Mouse (Mus musculus) left cerebral cortex, postnatal 14 days (tissue): ENCODE data around the gene Fmn2. TPM values are rescaled to one million over a fixed set of nuclear protein-coding genes. Genes with fewer than 3 reads are reported as not detected.
A peak's percentile ranks its signal among the peaks of the same experiment; 100 is the strongest.

Experiments used
- DNase-seq, 2 experiments: peaks; one replicate each; pipeline ENCODE4 v3.0.0; 2021 to 2022; ENCODE audit warnings: low spot score in 2 of 2, mixed read lengths in 1 of 2
- intact Hi-C: fragments of 180-260 bp; cut with DNase I; formaldehyde crosslinking; loops from one replicate; pipeline ENCODE4 v1.15.1; 2025
- total RNA-seq, 2 experiments: library from RNA; stranded (reverse); gene quantifications; 2 replicates each; pipeline ENCODE4 v1.2.3; 2021

Fmn2 gene
- total RNA-seq, 2 experiments from 2014 or later, result 57.5 to 64.6 TPM

- intact Hi-C loops, result no loop called here
- DNase-seq, result no peak
Observed at GRCm38 (mm10) chr1:174548291-174548690, 46.7 kb downstream of the Fmn2 start.

GRCm38 (mm10) chr1:174553272-174554007, 51.8 kb downstream of the Fmn2 start:
- intact Hi-C loops, result loop anchor here (5.0 kb wide), 1 partner anchor 51 kb away; the partner anchor contains the start of gene Fmn2
- DNase-seq, result peak; percentile 49 to 63

- no peak for DNase-seq
- intact Hi-C loops, result no loop called here
Observed at GRCm38 (mm10) chr1:174555412-174555811, 53.8 kb downstream of the Fmn2 start.

GRCm38 (mm10) chr1:174557211-174557610, 55.6 kb downstream of the Fmn2 start:
- no peak for DNase-seq
- intact Hi-C loops, result no loop called here

- intact Hi-C loops, result no loop called here
- peak in 1 of 2 experiments; percentile 32 for DNase-seq
Observed at GRCm38 (mm10) chr1:174557841-174558240, 56.2 kb downstream of the Fmn2 start.

- intact Hi-C loops, result no loop called here
Observed at GRCm38 (mm10) chr1:174558488-174558887, 56.9 kb downstream of the Fmn2 start.

GRCm38 (mm10) chr1:174564561-174564960, 62.9 kb downstream of the Fmn2 start:
- no peak for DNase-seq
- intact Hi-C loops, result no loop called here

More at GRCm38 (mm10) chr1:174558488-174558887, 56.9 kb downstream of the Fmn2 start:
- peak; percentile 18 to 57 for DNase-seq

- no peak for DNase-seq
- intact Hi-C loops, result no loop called here
Observed at GRCm38 (mm10) chr1:174568609-174569008, 67.0 kb downstream of the Fmn2 start.

GRCm38 (mm10) chr1:174592420-174592980, 90.9 kb downstream of the Fmn2 start:
- intact Hi-C loops, result loop anchor here (5.0 kb wide), 1 partner anchor 325 kb away; no protein-coding TSS in a partner anchor
- DNase-seq, result peak; percentile 34 to 54

GRCm38 (mm10) chr1:174594989-174595388, 93.4 kb downstream of the Fmn2 start:
- intact Hi-C loops, result loop anchor here (2.0 to 5.0 kb wide), 2 partner anchors 322 to 404 kb away; no protein-coding TSS in a partner anchor

GRCm38 (mm10) chr1:174597495-174597894, 95.9 kb downstream of the Fmn2 start:
- DNase-seq, result no peak
- intact Hi-C loops, result no loop called here

More at GRCm38 (mm10) chr1:174594989-174595388, 93.4 kb downstream of the Fmn2 start:
- DNase-seq, result peak; percentile 83 to 84

- intact Hi-C loops, result no loop called here
- DNase-seq, result no peak
Observed at GRCm38 (mm10) chr1:174598226-174598625, 96.6 kb downstream of the Fmn2 start.

GRCm38 (mm10) chr1:174600041-174600440, 98.4 kb downstream of the Fmn2 start:
- no peak for DNase-seq
- intact Hi-C loops, result no loop called here

GRCm38 (mm10) chr1:174600620-174601019, 99.0 kb downstream of the Fmn2 start:
- DNase-seq, result no peak
- intact Hi-C loops, result no loop called here

GRCm38 (mm10) chr1:174617368-174617767, 115.7 kb downstream of the Fmn2 start:
- intact Hi-C loops, result no loop called here
- no peak for DNase-seq

- no peak for DNase-seq
- intact Hi-C loops, result no loop called here
Observed at GRCm38 (mm10) chr1:174621512-174621911, 119.9 kb downstream of the Fmn2 start.

GRCm38 (mm10) chr1:174623054-174623453, 121.4 kb downstream of the Fmn2 start:
- intact Hi-C loops, result no loop called here
- DNase-seq, result no peak

- intact Hi-C loops, result no loop called here
- no peak for DNase-seq
Observed at GRCm38 (mm10) chr1:174630074-174630473, 128.4 kb downstream of the Fmn2 start.

- intact Hi-C loops, result no loop called here
- no peak for DNase-seq
Observed at GRCm38 (mm10) chr1:174636291-174636690, 134.7 kb downstream of the Fmn2 start.

GRCm38 (mm10) chr1:174637564-174638085, 136.0 kb downstream of the Fmn2 start:
- intact Hi-C loops, result no loop called here

GRCm38 (mm10) chr1:174640901-174641300, 139.3 kb downstream of the Fmn2 start:
- no peak for DNase-seq
- intact Hi-C loops, result no loop called here

More at GRCm38 (mm10) chr1:174637564-174638085, 136.0 kb downstream of the Fmn2 start:
- DNase-seq, result no peak
